Mouse (Mus musculus) activated CD4-positive, CD25-positive, alpha-beta regulatory T cell (primary cell): ENCODE measurements around the gene Fra10ac1. TPM values are rescaled to one million over a fixed set of nuclear protein-coding genes. Genes with fewer than 3 reads are reported as not detected.

Source experiments
- polyA plus RNA-seq, 2 experiments: library from polyadenylated mRNA; unstranded; fragments of 100-300 nt; shearing (Covaris generic); gene quantifications; one replicate each; pipeline ENCODE4 v1.2.1; 2017

Gene Fra10ac1
- 10 to 100 TPM; 27.3 to 37.2 TPM for polyA plus RNA-seq

DNA sequence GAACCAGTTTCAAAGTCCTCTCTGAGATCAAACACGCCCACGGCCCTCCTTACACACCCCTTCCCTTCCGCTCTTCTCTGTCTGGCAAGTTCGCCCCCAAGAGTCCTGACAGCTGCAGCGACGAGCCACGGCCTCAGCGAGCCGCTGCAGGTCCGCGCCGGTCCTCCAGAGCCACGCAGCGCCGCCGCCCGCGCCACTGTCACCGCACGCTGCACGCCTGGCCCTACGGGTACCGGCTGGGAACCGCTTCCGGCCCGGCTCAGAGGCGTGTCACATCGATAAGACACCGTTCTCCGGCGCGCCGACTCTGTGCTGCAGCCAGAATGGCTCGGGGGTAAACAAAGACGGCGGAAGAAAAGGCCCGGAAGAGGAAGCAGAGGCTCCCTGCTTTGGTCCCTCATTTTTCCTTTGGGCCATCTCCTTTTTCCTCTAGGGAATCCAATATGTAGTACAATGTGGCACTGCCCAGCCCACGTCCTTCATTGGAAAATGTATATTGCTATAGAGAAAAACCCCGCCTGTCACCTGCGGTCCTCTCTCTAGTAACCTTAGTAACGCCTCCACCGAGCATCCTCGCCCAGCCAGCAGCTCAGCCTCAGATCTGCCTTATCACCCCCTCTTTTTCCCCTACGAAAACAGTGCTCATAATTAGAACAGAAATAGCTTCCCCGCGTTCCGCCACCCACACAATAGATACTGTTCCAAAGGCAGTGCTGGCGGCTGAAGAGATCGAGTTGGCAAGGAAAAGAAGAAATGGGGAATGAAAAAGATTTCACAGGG lies at the start of gene Fra10ac1:
Gene Fra10ac1, minus strand, starts transcription at position 252 of the 780 bp plus-strand sequence.

DNA sequence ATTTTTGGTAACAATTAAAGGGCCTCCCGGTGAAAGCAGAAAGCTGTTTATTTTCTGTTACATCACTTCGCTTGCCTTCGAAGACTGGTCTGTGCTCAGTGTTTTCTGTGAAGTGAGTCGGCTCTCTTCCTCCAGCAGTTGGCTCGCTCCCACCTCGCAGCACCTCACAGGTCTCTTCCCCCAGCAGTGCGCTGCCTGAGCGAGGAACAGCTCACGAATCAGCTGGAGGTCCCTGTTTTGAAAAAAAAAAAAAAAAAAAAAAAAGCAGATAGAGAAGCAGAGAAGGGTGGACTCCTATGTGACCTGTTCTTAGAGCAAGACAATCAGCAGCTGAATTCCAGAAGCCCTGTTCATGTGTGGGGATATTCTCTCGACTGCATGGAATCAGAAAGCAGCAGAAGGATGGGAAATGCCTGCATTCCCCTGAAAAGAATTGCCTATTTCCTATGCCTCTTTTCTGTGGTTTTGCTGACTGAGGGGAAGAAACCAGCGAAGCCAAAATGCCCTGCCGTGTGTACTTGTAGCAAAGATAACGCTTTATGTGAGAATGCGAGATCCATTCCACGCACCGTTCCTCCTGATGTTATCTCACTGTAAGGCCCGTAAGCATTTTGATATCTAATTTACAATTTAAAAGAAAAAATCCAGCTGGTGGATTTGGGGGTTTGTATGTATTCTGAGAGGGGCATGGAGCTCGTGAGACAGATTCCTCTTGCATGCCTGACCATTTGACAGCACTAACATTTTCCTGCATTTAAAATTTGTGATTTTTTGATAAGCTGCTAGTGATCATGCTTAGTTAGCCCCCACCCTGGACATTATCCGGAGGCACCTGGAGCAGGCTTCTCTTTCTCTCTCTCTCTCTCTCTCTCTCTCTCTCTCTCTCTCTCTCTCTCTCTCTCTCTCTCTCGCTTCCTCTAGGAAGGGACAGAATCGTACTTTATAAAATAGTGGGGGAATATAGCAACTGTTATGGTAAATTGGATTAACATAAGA lies 40.8 kb upstream of the Fra10ac1 start, which contains the start of gene Lgi1:
Gene Lgi1, plus strand, starts transcription at position 32 of the 996 bp plus-strand sequence.

Other genes with a start within 250 kb of the Fra10ac1 start
- under 1 TPM in 1 of 2 experiments, not detected in 1; 0.59 TPM for gene Myof, start 180.6 kb downstream of the Fra10ac1 start, polyA plus RNA-seq
- gene Cep55, start 169.1 kb downstream of the Fra10ac1 start, polyA plus RNA-seq, result 1 to 10 TPM; 5.9 to 7.6 TPM
- gene Ffar4, start 127.1 kb downstream of the Fra10ac1 start, polyA plus RNA-seq, result not detected
- gene Rbp4, start 98.9 kb downstream of the Fra10ac1 start, polyA plus RNA-seq, result not detected
- under 1 TPM in 1 of 2 experiments, not detected in 1; 0.06 TPM for gene Pde6c, start 91.4 kb downstream of the Fra10ac1 start, polyA plus RNA-seq
- gene Lgi1, start 40.4 kb upstream of the Fra10ac1 start, polyA plus RNA-seq, result under 1 TPM in 1 of 2 experiments, not detected in 1; 0.63 TPM
- gene Slc35g1, start 171.8 kb upstream of the Fra10ac1 start, polyA plus RNA-seq, result 10 to 100 TPM; 18.5 to 42.2 TPM